Comparison of ENCODE assay signal across 19 mouse cellular contexts in the genomic region with DNA sequence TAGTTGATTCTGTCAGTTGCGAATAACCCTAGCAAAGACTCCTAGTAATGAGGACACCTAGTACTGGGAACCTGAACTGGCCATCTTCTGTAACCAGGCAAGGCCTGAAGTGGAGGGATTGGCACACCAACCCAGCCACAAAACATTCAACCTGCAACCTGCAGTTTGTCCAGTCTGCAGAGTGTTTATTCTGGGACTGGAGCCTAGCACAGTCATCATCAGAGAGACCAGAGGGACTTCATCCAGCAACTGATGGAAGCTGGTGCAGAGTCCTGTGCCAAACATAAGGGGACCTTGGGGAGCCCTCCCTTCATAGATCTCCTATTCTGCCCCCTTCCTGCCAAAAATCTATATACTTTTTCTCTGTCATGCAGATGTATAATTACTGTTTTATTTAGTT. TPM values are rescaled to one million over a fixed set of nuclear protein-coding genes. Genes with fewer than 3 reads are reported as not detected.
DNase-seq lines count a peak whose midpoint lies in the region; ATAC-seq and TF ChIP-seq lines count a peak whose summit lies in the region.
"Had no signal": no experiment of that assay in that cellular context is flagged by ENCODE, and none has a peak within 500 bp of the region (broad histone marks: within the 10 kb centered on the region; RNA-seq: fewer than 3 reads in every experiment).

No protein-coding gene starts in this region.

- no peak for TF ChIP-seq CTCF in thymus, adult 2 months (IDR thresholded peaks at IDR 0.05; ENCODE audit: borderline replicate concordance, control insufficient read depth, extremely low read depth, insufficient read depth, low read length, poor library complexity)

- H3K9ac ChIP-seq in heart, embryonic 11.5 days (ENCODE audit: low read depth, low read length) = no peak overlapping the region
- H3K9ac ChIP-seq in midbrain, embryonic 11.5 days (ENCODE audit: low read length) = no peak overlapping the region
- no peak overlapping the region for H3K9ac ChIP-seq in midbrain, embryonic 13.5 days (replicated peaks)
- H3K9ac ChIP-seq: forebrain, embryonic 13.5 days; hindbrain, embryonic 13.5 days; liver, embryonic 14.5 days had no signal

- H3K4me1 ChIP-seq in heart, embryonic 11.5 days (ENCODE audit: control insufficient read depth, insufficient read depth, low read length) = no peaks in the 10 kb centered on the region
- H3K4me1 ChIP-seq in midbrain, embryonic 11.5 days (ENCODE audit: control insufficient read depth, insufficient read depth, low read length) = no peaks in the 10 kb centered on the region
- peaks cover 18% of the 10 kb centered on the region for H3K4me1 ChIP-seq in midbrain, embryonic 13.5 days (replicated peaks)
- H3K4me1 ChIP-seq in thymus, adult 2 months (replicated peaks; ENCODE audit: control insufficient read depth, insufficient read depth, low read length) = no peaks in the 10 kb centered on the region; the same call in 1 of the 2 replicates
- H3K4me1 ChIP-seq: forebrain, embryonic 13.5 days had no signal

- H3K4me2 ChIP-seq in heart, embryonic 11.5 days = no peak overlapping the region
- no peak overlapping the region for H3K4me2 ChIP-seq in midbrain, embryonic 11.5 days
- H3K4me2 ChIP-seq in midbrain, embryonic 13.5 days (replicated peaks) = no peak overlapping the region
- H3K4me2 ChIP-seq: forebrain, embryonic 13.5 days; hindbrain, embryonic 13.5 days had no signal

- H3K36me3 ChIP-seq in heart, embryonic 11.5 days (ENCODE audit: control insufficient read depth, insufficient read depth, low read length) = no peaks in the 10 kb centered on the region
- H3K36me3 ChIP-seq in midbrain, embryonic 11.5 days (ENCODE audit: control insufficient read depth, insufficient read depth, low read length) = no peaks in the 10 kb centered on the region
- H3K36me3 ChIP-seq in midbrain, embryonic 13.5 days = no peaks in the 10 kb centered on the region
- H3K36me3 ChIP-seq in thymus, adult 2 months (ENCODE audit: control insufficient read depth, insufficient read depth, low read length) = no peaks in the 10 kb centered on the region
- H3K36me3 ChIP-seq: hindbrain, embryonic 13.5 days had no signal

- 96% methylated on average over 1 of the region's 1 CpGs for WGBS in heart, embryonic 11.5 days (ENCODE audit: insufficient replicate concordance)
- WGBS in midbrain, embryonic 11.5 days = 97% methylated on average over 1 of the region's 1 CpGs
- WGBS in midbrain, embryonic 13.5 days = 97% methylated on average over 1 of the region's 1 CpGs
- 97% methylated on average over 1 of the region's 1 CpGs for WGBS in thymus, adult 2 months

- no peak overlapping the region for H3K4me3 ChIP-seq in heart, embryonic 11.5 days (ENCODE audit: low read depth, low read length)
- H3K4me3 ChIP-seq in midbrain, embryonic 11.5 days (ENCODE audit: low read depth, low read length) = no peak overlapping the region
- no peak overlapping the region for H3K4me3 ChIP-seq in midbrain, embryonic 13.5 days (replicated peaks)
- H3K4me3 ChIP-seq in thymus, adult 2 months (ENCODE audit: control insufficient read depth, insufficient read depth, low read length) = no peak overlapping the region
- H3K4me3 ChIP-seq: forebrain, embryonic 13.5 days; hindbrain, embryonic 13.5 days; megakaryocyte, embryonic 14.5 days had no signal

- H3K27ac ChIP-seq in heart, embryonic 11.5 days (ENCODE audit: low read depth, low read length) = no peak overlapping the region
- H3K27ac ChIP-seq in midbrain, embryonic 11.5 days (ENCODE audit: low read depth, low read length) = no peak overlapping the region
- no peak overlapping the region for H3K27ac ChIP-seq in midbrain, embryonic 13.5 days
- H3K27ac ChIP-seq in thymus, adult 2 months (ENCODE audit: control insufficient read depth, insufficient read depth, low read length) = no peak overlapping the region
- H3K27ac ChIP-seq: forebrain, embryonic 13.5 days; hindbrain, embryonic 13.5 days; liver, embryonic 14.5 days had no signal

- no peaks in the 10 kb centered on the region for H3K9me3 ChIP-seq in heart, embryonic 11.5 days (replicated peaks; ENCODE audit: control insufficient read depth, low read length)
- no peaks in the 10 kb centered on the region for H3K9me3 ChIP-seq in midbrain, embryonic 11.5 days (ENCODE audit: control insufficient read depth, low read length)
- H3K9me3 ChIP-seq in midbrain, embryonic 13.5 days = no peaks in the 10 kb centered on the region
- H3K9me3 ChIP-seq: forebrain, embryonic 13.5 days; G1E; hindbrain, embryonic 13.5 days; megakaryocyte, embryonic 14.5 days had no signal

- no peak for DNase-seq in cerebellum, adult 11 months
- peak; percentile 19 for DNase-seq in heart, adult 8-10 months (ENCODE audit: low spot score)
- DNase-seq in midbrain, embryonic 11.5 days (ENCODE audit: low spot score, missing footprints) = peak; percentile 72
- DNase-seq in thymus, adult 2 months = no peak
- DNase-seq in thymus, adult 18-20 months = no peak
- DNase-seq: adrenal gland, postnatal 36 days; layer of hippocampus, postnatal 36 days; lung, postnatal 10 days; thymus, postnatal 25 days had no signal

- no peak for TF ChIP-seq POLR2A in thymus, adult 2 months (IDR thresholded peaks at IDR 0.05; ENCODE audit: control insufficient read depth, extremely low read depth, insufficient read depth, low read length, poor library complexity)

- no peaks in the 10 kb centered on the region for H3K27me3 ChIP-seq in heart, embryonic 11.5 days (ENCODE audit: control insufficient read depth, insufficient read depth, low read length)
- H3K27me3 ChIP-seq in midbrain, embryonic 11.5 days (ENCODE audit: control insufficient read depth, insufficient read depth, low read length) = no peaks in the 10 kb centered on the region
- H3K27me3 ChIP-seq in midbrain, embryonic 13.5 days = no peaks in the 10 kb centered on the region
- no peaks in the 10 kb centered on the region for H3K27me3 ChIP-seq in thymus, adult 2 months (ENCODE audit: control insufficient read depth, insufficient read depth, low read length)
- H3K27me3 ChIP-seq: forebrain, embryonic 13.5 days; hindbrain, embryonic 13.5 days; megakaryocyte, embryonic 14.5 days had no signal

- peak; percentile 64 for ATAC-seq in cerebellum, adult (ENCODE audit: insufficient number of reproducible peaks, low FRiP score, low TSS enrichment)
- ATAC-seq in heart, embryonic 11.5 days (replicated peaks; ENCODE audit: insufficient number of reproducible peaks, low FRiP score, low TSS enrichment) = no peak
- ATAC-seq in midbrain, embryonic 11.5 days (ENCODE audit: low FRiP score) = no peak
- ATAC-seq in midbrain, embryonic 13.5 days = no peak
- ATAC-seq: CD4-positive, CD25-positive, alpha-beta regulatory T cell, adult 4 months; forebrain, embryonic 13.5 days; intestine, postnatal 0 days had no signal

RNA-seq across cellular contexts. Expression of gene Lcor, which starts 32.4 kb away (rescaled TPM):
- total RNA-seq in heart, adult 8-10 months (2022) = 10 to 100 TPM in 3 of 4 experiments, 1 to 10 TPM in 1; 9.4 to 12.9 (median 11.5) TPM
- 13.1 and 16.3 TPM in 2 replicates for polyA plus RNA-seq in heart, embryonic 11.5 days (2014; fragmentation: Nextera tagmentation; extraction: Ambion mirVana)
- 31.3 and 34.1 TPM in 2 replicates for polyA plus RNA-seq in midbrain, embryonic 11.5 days (2014; fragmentation: Nextera tagmentation; extraction: Ambion mirVana)
- polyA plus RNA-seq in midbrain, embryonic 13.5 days (2015; fragmentation: Nextera tagmentation; extraction: Ambion mirVana) = 36.5 and 36.6 TPM in 2 replicates
- polyA plus RNA-seq in thymus, adult 2 months (2012; rRNA removed) = 4.8 and 5.0 TPM in 2 replicates

Comparison
In these comparisons a context has a peak if more than half of its experiments do, and no peak if none do; other contexts are left out.
1. DNase-seq: peak in heart, adult 8-10 months (single experiment) and midbrain, embryonic 11.5 days (single experiment); none in cerebellum, adult 11 months (single experiment), thymus, adult 2 months (single experiment) and thymus, adult 18-20 months (0 of 2).